Mouse (Mus musculus) spleen, adult 12 weeks (tissue): Measurements from ENCODE around the gene Kdm5d.

ENCODE experiments used
- DNase-seq: peaks from one replicate; pipeline ENCODE4 v3.0.0; 2022; ENCODE audit warnings: low spot score

The Kdm5d gene

GRCm38 (mm10) chrY:897393-898227 is at the start of gene Kdm5d:
Gene Kdm5d, plus strand, starts transcription at chrY:897788.
- no peak for DNase-seq

GRCm38 (mm10) chrY:872404-872803 is 25.2 kb upstream of the Kdm5d start:
- DNase-seq = no peak

GRCm38 (mm10) chrY:872855-873549 is 24.6 kb upstream of the Kdm5d start:
- DNase-seq = no peak
